Mouse (Mus musculus) heart, adult 11 months (tissue): ENCODE data around the gene Olfr131.
A peak's percentile ranks its signal among the peaks of the same experiment; 100 is the strongest.
"Not testable (repeated sequence)": the region's sequence is repeated elsewhere in the genome, so short reads cannot be mapped to it uniquely, and the experiment has no call there.

Experiments
- DNase-seq: peaks from one replicate; pipeline ENCODE4 v3.0.0; 2022

The Olfr131 gene

GRCm38 (mm10) chr17:38088593-38088992 is at the start of gene Olfr131:
TSS of gene Olfr131 (minus strand) at chr17:38088693.
- DNase-seq = no peak

DNA sequence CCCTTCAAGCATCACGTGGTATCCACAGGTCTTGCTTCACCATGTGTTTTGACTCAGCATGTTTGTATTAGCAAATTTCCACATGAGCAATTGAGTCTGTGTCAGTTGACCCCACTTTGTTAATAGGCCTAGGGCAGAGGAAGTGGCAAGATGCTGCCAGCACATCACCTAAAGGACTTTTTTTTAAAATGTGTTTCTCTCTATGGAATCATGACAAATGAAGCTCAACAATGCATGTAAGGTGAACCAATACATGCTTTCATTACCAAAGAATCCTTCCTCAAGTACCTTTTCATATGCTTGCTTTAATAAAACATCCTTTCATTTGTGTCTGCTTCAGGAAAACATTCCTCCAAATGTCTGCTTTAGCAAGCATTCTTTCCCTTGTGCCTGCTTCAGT is 45.9 kb upstream of the Olfr131 start, which contains the start of gene Olfr132:
TSS of gene Olfr132 (minus strand) at position 101 of the 400 bp plus-strand sequence.
- no peak for DNase-seq

DNA sequence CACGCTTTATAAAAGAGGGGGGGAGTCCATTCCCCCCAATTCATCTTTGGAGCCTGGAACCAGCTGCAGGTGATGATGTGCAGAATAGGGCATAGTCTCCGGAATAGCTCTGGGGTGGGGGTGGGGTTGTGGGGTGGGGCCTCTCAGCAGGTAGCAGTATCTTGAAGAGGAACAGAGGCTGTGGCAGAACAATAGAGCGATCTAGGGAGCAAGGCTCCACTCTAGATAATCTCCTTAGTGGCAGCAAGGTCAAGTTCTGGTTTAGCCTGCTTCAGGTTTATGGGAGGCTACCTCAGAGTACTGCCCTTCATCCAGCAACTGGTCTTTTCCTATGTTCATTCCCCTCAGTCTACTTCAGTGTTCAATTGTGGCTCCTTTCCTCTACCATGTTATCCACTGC is 36.9 kb upstream of the Olfr131 start:
- DNase-seq = not testable (repeated sequence)

DNA sequence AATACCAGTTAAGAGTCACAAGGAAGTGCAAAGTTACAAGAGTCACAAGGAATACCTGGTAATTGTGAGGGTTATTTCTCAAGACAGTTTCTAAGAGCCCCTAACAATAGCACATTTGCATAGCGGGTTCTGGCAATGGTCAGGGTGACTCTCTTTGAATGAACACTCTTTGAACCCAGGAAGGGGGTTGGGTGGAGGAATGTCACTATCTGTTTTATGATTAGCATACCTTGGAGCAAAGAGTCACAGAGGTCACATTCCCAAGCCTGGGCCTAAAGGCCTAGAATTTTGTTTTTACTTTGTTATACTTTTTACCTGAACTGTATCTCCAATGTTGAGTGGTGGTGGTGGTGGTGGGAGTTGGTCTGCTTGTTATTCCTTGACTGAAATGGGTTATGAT is 35.7 kb upstream of the Olfr131 start:
- DNase-seq = not testable (repeated sequence)

DNA sequence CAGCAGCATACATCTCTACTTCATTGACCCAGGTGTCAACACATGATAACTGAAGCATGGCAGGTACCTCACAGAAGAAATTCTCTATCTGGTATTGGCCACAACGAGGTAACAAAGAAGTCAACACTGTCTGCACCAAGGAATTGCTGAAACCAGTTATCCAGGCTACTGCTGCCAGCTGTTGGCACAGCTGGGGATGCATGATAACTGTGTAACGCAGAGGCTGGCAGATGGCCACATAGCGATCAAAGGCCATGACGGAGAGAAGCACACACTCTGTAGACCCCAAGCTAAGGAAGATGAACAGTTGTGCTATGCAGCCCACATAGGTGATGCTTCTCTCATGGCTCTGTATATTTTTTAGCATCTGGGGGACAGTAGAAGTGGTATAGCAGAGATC is 6.1 kb downstream of the Olfr131 start:
- DNase-seq = peak; percentile 53

DNA sequence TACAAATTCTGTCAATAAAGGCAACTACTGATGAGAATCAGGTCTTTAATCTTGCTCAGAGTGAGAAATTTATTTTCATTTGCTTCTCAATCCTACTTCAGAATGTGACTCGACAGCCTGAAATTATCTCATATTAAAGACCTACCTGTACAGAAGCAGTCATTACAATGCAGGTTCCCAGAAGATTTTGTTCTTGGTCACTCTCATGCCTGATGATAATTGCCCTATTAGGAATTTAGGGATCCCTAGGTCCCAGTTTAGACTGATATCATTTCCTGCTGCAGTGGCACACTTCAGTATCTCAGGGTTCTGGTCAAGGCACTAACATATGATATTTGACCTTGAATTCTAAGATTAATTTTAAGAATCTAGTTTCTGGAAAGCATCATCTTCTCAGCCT is 24.9 kb downstream of the Olfr131 start, which contains the start of gene Olfr130:
TSS of gene Olfr130 (plus strand) at position 301 of the 400 bp plus-strand sequence.
- DNase-seq = no peak

DNA sequence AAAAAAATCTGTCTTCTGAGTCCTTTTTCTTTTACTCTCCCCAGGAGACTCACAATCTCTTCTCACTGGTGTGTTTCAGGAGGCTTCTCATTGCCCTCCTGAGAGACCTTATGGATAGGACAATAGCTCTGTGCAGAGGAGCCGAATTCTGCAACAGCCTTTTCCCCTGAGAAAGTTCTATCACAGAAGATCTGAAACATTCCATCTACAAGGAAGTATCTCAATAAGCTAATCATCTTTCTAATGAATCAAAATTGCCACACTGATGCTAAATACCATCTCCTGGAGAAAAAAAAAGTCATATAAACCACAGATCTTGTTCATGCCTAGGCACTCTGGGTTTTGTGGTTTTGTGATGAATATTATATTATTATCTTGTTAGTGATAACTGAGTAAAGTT is 28.5 kb downstream of the Olfr131 start, which contains the start of gene Olfr129:
TSS of gene Olfr129 (minus strand) at position 101 of the 400 bp plus-strand sequence.
- DNase-seq = no peak
